Mouse (Mus musculus): ENCODE measurements around the gene Rd3l. TPM values are rescaled to one million over a fixed set of nuclear protein-coding genes. Genes with fewer than 3 reads are reported as not detected.

Rd3l gene
- 0.46 TPM in 1 of 2 replicates, not detected in the other for polyA plus RNA-seq (2012; rRNA removed)

- TF ChIP-seq CTCF (IDR thresholded peaks at IDR 0.05; ENCODE audit: extremely low read depth, insufficient read depth, low read length) = no peak
- no peak for TF ChIP-seq POLR2A (IDR thresholded peaks at IDR 0.05; ENCODE audit: extremely low read depth, insufficient read depth, low read length)
These were observed at the start of gene Rd3l for GRCm38 (mm10) chr12:111980887-111981367. Gene Rd3l (minus strand): TSS chr12:111981317.

DNA sequence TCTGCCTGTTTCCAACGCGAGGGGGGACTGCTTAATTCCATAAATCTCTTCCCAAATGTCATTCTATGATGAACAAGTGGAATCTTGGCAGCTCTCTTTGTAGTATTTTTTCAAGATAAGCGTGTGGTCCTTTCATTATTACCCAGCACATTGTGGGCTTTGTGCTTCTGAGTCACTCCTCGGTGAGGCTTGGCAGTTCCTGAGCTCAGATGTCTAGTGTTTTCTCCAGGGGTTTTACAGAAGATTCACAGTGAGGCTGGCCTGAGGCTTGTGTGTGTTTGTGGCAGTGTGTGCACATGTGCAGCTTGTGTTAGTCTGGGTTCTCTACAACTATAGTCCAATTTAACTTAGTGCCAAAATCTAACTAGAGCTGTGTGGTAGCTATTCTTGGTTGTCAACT is 46.3 kb upstream of the Rd3l start:
- no peak for TF ChIP-seq POLR2A (IDR thresholded peaks at IDR 0.05; ENCODE audit: extremely low read depth, insufficient read depth, low read length)
- TF ChIP-seq CTCF (IDR thresholded peaks at IDR 0.05; ENCODE audit: extremely low read depth, insufficient read depth, low read length) = no peak
- H3K27ac ChIP-seq (ENCODE audit: insufficient read depth, low read length) = no peak overlapping the region
- no peaks in the 10 kb centered on the region for H3K4me1 ChIP-seq (ENCODE audit: control insufficient read depth, insufficient read depth, low read length)
- H3K4me3 ChIP-seq (ENCODE audit: insufficient read depth, low read length) = no peak overlapping the region

More at GRCm38 (mm10) chr12:111980887-111981367, at the start of gene Rd3l:
- Histone ChIP-seq H3K4me1 (ENCODE audit: control insufficient read depth, insufficient read depth, low read length) (peaks cover 5% of the 10 kb centered on the region), H3K4me3 (ENCODE audit: insufficient read depth, low read length) (no peak within 1 kb of the TSS), H3K27ac (ENCODE audit: insufficient read depth, low read length) (no peak within 1 kb of the TSS)

GRCm38 (mm10) chr12:112025907-112026645 is 45.0 kb upstream of the Rd3l start:
- H3K4me1 ChIP-seq (ENCODE audit: control insufficient read depth, insufficient read depth, low read length) = no peaks in the 10 kb centered on the region
- TF ChIP-seq CTCF (IDR thresholded peaks at IDR 0.05; ENCODE audit: extremely low read depth, insufficient read depth, low read length) (no peak), POLR2A (IDR thresholded peaks at IDR 0.05; ENCODE audit: extremely low read depth, insufficient read depth, low read length) (no peak)
- no peak overlapping the region for H3K4me3 ChIP-seq (ENCODE audit: insufficient read depth, low read length)
- no peak overlapping the region for H3K27ac ChIP-seq (ENCODE audit: insufficient read depth, low read length)

DNA sequence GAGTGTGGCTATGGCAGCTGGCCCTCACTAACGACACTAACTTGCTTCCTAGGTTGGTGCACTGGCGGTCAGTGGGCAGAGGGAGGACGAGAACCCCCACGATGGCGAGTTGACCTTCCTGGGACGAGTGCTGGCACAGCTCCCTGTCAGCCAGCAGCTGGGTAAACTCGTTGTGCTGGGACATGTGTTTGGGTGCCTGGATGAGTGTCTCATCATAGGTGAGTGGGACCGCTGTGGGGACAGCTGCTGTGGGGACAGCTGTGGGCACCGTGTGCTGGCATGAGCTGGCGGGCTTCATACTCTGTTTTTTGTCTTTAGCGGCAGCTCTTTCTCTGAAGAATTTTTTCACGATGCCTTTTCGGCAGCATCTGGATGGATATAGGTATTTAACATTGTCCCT is 44.3 kb upstream of the Rd3l start:
- H3K27ac ChIP-seq (ENCODE audit: insufficient read depth, low read length) = no peak overlapping the region
- TF ChIP-seq CTCF (IDR thresholded peaks at IDR 0.05; ENCODE audit: extremely low read depth, insufficient read depth, low read length) (no peak), POLR2A (IDR thresholded peaks at IDR 0.05; ENCODE audit: extremely low read depth, insufficient read depth, low read length) (no peak)
- no peaks in the 10 kb centered on the region for H3K4me1 ChIP-seq (ENCODE audit: control insufficient read depth, insufficient read depth, low read length)
- no peak overlapping the region for H3K4me3 ChIP-seq (ENCODE audit: insufficient read depth, low read length)

DNA sequence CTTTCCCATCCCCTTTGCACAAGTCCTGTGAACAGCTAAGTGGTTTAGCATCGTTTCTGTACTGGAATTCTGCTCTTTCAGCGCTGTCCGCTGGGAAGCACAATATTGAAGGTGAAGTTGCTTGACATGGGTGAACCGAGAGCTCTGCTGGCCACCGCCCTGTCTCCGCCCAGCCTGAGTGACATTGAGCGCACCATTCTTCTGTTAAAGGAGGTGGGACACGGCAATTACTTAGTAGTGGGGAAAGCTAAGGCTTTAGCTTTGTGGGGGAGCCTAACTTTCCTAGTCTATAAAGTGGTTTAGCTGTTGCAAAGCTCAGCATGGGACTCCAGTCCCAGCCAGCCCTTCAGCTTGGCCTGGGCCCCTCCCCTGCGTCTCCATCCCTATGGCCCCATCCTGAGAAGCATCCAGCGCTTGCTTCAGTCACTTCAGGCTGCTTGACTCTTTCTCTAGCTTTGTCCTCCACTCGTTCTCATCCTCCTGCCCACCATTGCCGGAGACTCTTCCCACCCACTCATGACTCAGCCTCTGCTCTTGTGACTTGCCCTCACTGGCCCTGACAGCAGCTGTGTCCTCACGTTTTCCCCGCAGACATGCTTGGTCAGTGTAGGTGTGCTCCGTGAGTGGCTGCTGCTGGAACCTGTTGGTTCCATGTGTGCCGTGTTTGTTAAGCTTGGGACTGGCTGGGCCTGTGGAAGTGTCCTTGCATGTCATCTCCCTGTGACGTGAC is 43.6 kb upstream of the Rd3l start:
- TF ChIP-seq CTCF (IDR thresholded peaks at IDR 0.05; ENCODE audit: extremely low read depth, insufficient read depth, low read length) (no peak), POLR2A (IDR thresholded peaks at IDR 0.05; ENCODE audit: extremely low read depth, insufficient read depth, low read length) (no peak)
- Histone ChIP-seq H3K27ac (ENCODE audit: insufficient read depth, low read length) (no peak overlapping the region), H3K4me3 (ENCODE audit: insufficient read depth, low read length) (no peak overlapping the region), H3K4me1 (ENCODE audit: control insufficient read depth, insufficient read depth, low read length) (no peaks in the 10 kb centered on the region)

GRCm38 (mm10) chr12:112023306-112023705 is 42.2 kb upstream of the Rd3l start:
- H3K4me1 ChIP-seq (ENCODE audit: control insufficient read depth, insufficient read depth, low read length) = no peaks in the 10 kb centered on the region
- no peak overlapping the region for H3K4me3 ChIP-seq (ENCODE audit: insufficient read depth, low read length)
- TF ChIP-seq CTCF (IDR thresholded peaks at IDR 0.05; ENCODE audit: extremely low read depth, insufficient read depth, low read length) (no peak), POLR2A (IDR thresholded peaks at IDR 0.05; ENCODE audit: extremely low read depth, insufficient read depth, low read length) (no peak)
- H3K27ac ChIP-seq (ENCODE audit: insufficient read depth, low read length) = no peak overlapping the region

- Histone ChIP-seq H3K4me3 (ENCODE audit: insufficient read depth, low read length) (no peak overlapping the region), H3K4me1 (ENCODE audit: control insufficient read depth, insufficient read depth, low read length) (no peaks in the 10 kb centered on the region), H3K27ac (ENCODE audit: insufficient read depth, low read length) (no peak overlapping the region)
- no peak for TF ChIP-seq CTCF (IDR thresholded peaks at IDR 0.05; ENCODE audit: extremely low read depth, insufficient read depth, low read length)
- no peak for TF ChIP-seq POLR2A (IDR thresholded peaks at IDR 0.05; ENCODE audit: extremely low read depth, insufficient read depth, low read length)
These were observed 35.2 kb upstream of the Rd3l start for GRCm38 (mm10) chr12:112016346-112016745.

DNA sequence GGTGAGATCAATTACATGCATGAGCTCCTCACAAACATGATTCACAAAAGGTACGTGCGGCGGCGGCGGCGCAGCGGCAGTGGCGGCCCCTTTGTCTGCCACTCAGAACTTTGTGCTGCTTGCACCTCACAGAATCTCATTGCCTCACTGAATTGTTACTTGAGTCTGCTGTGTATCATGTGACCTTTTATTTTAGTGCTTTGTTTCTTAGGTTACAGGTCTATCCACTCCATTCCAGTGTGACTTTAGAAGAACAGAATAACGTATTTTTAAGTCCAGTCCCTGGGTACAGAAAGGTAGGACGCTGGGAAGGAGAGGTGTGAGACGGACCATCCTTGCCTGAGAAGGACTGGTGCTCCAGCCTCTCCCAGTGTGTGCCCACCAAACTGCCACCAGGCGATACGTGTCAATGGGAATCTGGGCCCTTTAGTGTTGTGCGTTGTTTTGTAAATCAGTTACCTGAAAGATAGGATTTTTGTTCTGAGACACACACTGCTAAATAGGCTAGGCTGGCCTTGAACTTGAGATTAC is 32.2 kb upstream of the Rd3l start:
- TF ChIP-seq CTCF (IDR thresholded peaks at IDR 0.05; ENCODE audit: extremely low read depth, insufficient read depth, low read length) = no peak
- TF ChIP-seq POLR2A (IDR thresholded peaks at IDR 0.05; ENCODE audit: extremely low read depth, insufficient read depth, low read length) = no peak
- Histone ChIP-seq H3K4me1 (ENCODE audit: control insufficient read depth, insufficient read depth, low read length) (no peaks in the 10 kb centered on the region), H3K27ac (ENCODE audit: insufficient read depth, low read length) (no peak overlapping the region), H3K4me3 (ENCODE audit: insufficient read depth, low read length) (no peak overlapping the region)

GRCm38 (mm10) chr12:112012511-112013270 is 31.6 kb upstream of the Rd3l start:
- Histone ChIP-seq H3K27ac (ENCODE audit: insufficient read depth, low read length) (no peak overlapping the region), H3K4me1 (ENCODE audit: control insufficient read depth, insufficient read depth, low read length) (no peaks in the 10 kb centered on the region), H3K4me3 (ENCODE audit: insufficient read depth, low read length) (no peak overlapping the region)
- TF ChIP-seq POLR2A (IDR thresholded peaks at IDR 0.05; ENCODE audit: extremely low read depth, insufficient read depth, low read length) (no peak), CTCF (IDR thresholded peaks at IDR 0.05; ENCODE audit: extremely low read depth, insufficient read depth, low read length) (no peak)
